Mouse (Mus musculus): Measurements from ENCODE around the gene Pccb.

GRCm38 (mm10) chr9:100969461-100969860 is 65.2 kb downstream of the Pccb start:
- TF ChIP-seq CTCF (conservative IDR thresholded peaks at IDR 0.05; ENCODE audit: insufficient read depth, insufficient read length, low read depth, low read length) (no peak), POLR2A (IDR thresholded peaks at IDR 0.05; ENCODE audit: low read depth, low read length) (no peak)
